Mouse (Mus musculus): ENCODE data around the gene Tnnt2.

The Tnnt2 gene

DNA sequence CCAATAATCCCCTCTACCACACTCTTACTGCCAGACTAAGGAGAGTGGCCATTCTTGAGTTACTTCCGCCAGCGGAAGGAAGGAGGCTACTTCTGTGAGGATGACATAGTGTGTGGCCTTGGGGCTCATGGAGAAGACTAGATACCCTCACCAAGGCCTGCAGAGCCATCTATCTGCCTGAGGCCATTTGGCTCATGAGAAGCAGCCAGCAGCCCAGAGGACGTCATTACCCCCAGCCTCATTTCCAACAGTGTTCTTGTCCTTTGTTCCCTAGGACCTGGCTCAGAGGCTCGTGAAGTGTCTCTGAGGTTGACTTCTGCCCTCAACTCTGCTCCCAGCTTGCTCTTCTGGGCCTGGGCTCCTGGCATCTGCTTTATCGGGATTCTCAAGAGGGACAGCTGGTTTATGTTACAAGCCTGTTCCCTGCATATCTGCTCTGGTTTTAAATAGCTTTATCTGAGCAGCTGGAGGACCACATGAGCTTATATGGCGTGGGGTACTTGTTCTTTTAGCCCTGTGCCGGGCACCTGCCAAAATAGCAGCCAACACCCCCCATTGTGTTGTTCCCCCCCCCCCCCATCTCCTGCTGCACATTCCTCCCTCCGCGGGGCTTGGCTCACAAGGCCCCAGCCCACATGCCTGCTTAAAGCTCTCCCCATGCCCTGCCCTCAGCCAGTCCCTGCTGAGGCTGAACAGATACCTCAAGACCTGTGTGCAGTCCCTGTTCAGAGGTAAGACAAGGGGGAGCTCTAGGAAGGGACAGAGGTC, at the start of gene Tnnt2:
TSS of gene Tnnt2 (plus strand) at position 639 of the 768 bp plus-strand sequence.
- no peak for DNase-seq (ENCODE audit: low spot score in 2 of 2)

- peak; percentile 74 to 83 for DNase-seq (ENCODE audit: low spot score in 2 of 2)
These were observed 48.4 kb upstream of the Tnnt2 start for GRCm38 (mm10) chr1:135787799-135788198.

DNA sequence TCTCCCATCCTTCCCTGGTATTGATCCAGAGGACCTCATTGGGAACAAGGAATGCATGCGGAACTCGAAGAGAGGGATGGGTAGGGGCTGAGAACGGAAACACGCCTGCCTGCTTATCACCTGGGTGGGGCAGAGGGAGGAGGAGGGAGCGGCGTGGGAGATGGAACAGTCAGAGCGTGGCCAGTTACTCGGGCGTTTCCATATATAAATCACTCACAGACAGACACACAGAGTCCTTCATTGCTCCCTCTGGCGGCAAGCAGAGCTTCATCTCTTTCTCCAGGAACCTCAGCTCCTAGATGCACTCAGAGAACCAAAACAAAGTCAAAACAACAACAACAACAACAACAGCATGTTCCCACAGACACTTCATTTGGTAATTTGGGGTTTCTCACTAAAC, 47.4 kb upstream of the Tnnt2 start:
- peak; percentile 41 to 48 for DNase-seq (ENCODE audit: low spot score in 2 of 2)

DNA sequence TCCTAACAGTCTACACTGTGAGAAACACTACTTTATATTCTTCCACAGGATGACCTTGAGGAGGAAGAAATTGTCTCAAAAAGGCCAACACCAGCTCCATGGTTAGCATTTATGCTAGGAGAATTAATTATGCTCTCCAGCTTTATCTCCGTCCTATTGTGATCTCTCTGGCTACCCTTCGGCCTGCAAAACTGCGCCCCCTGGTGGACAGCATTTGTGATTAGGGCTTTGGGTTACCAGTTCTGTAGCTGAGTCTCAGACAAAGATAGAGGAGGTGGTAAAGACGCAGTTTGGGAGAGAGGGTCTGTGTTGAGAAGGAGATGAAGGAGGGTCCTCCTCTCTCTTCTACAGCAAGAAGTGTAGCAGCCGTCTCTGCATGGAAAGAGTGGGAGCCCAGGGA, 46.3 kb upstream of the Tnnt2 start:
- DNase-seq (ENCODE audit: low spot score in 2 of 2) = peak; percentile 59 to 76

- no peak for DNase-seq (ENCODE audit: low spot score in 2 of 2)
These were observed 43.8 kb upstream of the Tnnt2 start for GRCm38 (mm10) chr1:135792143-135792939.

- peak; percentile 83 to 86 for DNase-seq (ENCODE audit: low spot score in 2 of 2)
These were observed 42.6 kb upstream of the Tnnt2 start for GRCm38 (mm10) chr1:135793370-135794215.

DNA sequence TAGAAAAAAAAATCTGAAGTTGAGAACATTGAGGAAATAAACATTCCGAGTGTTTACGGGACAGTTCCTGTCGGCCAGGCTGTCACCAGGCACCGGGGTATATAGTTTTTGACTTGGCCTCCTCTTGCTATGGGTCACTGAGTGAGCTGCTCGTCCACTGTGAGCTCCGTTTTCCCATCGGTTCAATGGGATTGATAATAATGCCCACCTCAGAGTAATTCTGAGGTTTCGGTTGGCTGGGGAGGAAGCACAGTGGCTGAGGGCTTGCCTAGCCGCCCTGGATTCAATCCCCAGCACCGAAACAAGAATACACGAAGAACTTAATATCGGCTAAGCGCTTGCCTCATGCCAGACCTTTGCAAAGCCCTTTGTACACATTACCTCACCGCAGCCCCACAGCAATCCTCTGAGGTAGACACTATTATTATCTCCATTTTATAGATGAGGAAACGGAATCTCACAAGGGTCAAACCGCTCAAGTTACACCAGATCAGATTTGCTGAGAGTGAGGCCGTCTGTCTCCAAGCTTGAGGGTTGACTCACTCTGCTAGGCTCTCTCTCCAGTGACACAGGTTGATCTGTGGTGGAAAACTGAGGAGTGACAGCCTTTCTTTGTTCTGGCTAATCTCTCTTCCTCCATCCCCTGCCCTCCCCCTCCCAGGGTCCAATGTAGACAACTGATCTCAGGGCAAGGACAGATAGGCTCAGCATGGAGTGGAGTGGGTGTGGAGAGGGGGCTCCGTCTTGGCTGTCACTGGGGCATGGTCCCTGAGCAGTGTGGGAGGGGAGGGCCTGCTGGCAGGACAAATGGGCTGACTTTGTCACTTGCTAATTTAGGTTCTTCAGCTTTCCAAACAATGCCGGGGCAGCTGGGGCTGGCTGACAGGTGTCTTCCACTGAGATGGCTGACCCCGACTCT, 41.7 kb upstream of the Tnnt2 start:
- no peak for DNase-seq (ENCODE audit: low spot score in 2 of 2)

DNA sequence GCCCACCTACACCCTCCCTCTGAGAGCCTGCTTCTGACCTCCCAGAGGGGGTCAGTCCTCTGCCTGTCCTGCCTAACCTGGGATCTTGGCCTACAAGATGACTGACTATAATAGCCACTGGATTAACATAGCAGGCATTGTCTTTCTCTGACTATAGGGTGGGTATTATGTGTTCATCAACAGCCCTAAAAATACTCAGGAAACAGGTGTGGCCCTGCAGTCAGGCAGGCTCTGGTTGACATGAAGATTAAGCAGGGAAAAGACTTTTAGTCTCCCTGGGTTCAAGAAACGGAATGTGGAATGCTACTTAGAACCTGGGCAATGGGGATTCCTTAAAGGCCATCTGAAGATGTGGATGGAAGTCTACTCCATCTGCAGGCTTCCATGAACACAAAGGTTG, 37.7 kb upstream of the Tnnt2 start:
- DNase-seq (ENCODE audit: low spot score in 2 of 2) = no peak

DNA sequence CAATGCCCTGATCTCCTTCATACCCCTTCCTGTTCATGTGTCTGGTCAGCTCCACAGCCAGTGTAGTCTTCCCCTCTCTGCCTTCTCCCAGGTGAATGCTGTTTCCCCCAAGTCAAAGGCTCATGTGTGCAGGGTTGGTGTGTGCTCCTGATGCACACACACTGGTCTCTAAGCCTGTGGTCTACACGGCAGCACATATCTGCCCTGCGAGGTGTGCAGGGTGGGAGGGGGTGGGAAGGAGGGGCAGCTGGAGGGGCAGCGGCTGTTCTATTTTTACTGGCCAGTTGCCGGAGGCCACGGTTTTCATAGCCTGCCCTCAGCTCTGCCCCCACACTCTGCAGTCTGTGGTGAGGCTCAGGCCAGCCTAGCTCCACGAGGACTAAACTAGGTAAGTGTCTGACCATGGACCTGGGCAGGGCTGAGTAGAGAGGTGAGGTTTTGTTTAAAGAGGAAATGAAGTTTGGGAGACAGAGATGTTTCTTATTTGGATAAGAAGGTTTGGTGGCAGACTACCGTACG, 37.0 kb upstream of the Tnnt2 start:
- DNase-seq (ENCODE audit: low spot score in 2 of 2) = no peak

DNA sequence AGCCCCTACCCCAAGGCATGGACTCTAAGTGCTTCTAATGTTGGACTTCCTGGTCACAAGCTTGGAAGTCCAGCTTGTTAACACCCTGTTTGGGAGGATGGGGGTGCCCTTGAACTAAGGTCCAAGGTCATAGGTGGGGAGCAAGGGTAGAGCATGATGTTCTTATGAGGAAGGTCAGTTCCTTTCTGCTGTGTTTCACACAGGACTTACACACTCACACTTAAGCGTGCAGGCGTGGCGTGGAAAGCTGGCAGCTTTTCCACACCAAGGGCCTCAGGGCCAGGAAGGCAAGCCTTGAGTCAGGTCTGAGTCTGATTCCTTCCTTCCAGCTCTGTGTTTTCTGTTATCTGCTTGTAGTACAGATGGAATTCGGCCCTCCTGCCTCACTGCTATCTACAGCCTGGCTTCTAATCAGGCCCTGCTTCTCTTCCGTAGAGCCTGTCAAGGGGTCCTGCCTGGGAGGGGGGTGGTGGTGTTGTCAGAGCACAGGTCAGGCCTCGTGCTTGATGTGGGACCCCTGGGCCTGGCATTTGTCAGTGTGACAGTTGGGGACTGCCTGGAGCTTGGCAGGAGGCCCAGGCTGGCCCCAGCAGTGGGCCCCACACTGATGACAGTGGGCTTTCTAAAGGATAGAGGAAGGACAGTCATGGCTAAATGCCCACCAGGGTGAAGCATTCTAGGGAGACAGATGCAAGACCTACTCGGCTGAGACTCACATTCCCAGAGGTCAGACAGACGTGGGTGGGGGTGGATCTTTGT, 35.8 kb upstream of the Tnnt2 start:
- no peak for DNase-seq (ENCODE audit: low spot score in 2 of 2)

DNA sequence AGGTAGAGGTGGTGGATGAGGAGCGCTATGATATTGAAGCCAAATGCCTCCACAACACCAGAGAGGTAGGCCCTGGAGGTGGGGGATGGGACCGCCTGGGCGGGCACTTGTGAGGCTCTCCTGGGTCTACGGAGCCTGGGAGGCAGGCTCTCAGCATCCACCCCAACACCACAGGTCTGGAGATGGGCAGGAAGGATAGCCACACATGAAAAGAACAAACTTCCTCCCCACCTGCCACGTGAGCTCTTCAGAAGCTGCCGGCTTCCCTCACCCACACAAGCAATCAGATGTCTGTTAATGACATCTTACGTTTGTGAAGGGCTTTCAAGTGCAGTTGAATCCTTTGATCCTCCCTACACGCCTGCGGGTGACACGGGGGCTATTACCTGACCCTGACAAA, 28.6 kb upstream of the Tnnt2 start:
- no peak for DNase-seq (ENCODE audit: low spot score in 2 of 2)

DNA sequence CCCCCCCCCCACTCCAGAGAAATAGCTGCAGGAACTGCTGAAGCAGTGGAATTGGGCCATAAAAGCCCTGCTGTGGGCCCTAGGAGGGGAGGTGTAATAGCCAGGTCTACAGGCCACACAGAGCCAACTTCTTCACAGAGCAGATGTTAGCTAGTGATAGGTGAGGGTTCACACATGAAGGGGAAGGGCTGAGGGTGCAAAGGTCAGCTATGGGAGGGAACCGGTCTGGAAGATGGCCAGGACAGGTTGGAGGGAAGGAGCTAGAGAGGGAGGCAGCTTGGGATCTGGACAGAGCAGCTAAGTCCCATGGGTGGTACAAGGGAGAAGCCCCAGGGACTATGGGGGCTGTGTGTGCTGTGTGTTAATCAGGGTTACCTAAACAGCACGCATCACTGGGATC, 26.0 kb upstream of the Tnnt2 start:
- DNase-seq (ENCODE audit: low spot score in 2 of 2) = no peak

GRCm38 (mm10) chr1:135811016-135811646, 25.0 kb upstream of the Tnnt2 start:
- DNase-seq (ENCODE audit: low spot score in 2 of 2) = peak; percentile 82 to 85

- no peak for DNase-seq (ENCODE audit: low spot score in 2 of 2)
These were observed 23.9 kb upstream of the Tnnt2 start for GRCm38 (mm10) chr1:135812205-135812604.

GRCm38 (mm10) chr1:135812618-135813017, 23.5 kb upstream of the Tnnt2 start:
- no peak for DNase-seq (ENCODE audit: low spot score in 2 of 2)

DNA sequence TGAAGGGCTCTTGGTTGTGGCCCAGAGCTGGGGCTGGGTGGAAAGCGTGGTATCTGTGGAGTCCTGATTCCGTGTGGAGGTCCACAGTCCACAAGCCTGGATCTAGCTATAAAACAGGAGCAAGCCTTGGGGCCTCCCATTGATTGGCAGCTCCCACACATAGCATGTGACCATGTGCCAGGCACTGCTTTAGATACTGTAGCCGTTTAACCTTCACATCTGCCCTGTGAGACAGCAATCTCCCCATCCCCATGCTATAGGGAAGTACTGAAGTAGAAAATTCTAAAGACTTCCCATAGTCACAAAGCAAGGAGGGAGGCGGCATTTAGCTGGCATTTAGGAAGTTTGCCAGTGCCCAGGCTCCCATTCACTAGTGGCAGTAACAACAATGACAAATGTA, 23.1 kb upstream of the Tnnt2 start:
- DNase-seq (ENCODE audit: low spot score in 2 of 2) = peak in 1 of 2 experiments; percentile 23

GRCm38 (mm10) chr1:135813687-135814395, 22.3 kb upstream of the Tnnt2 start:
- no peak for DNase-seq (ENCODE audit: low spot score in 2 of 2)

DNA sequence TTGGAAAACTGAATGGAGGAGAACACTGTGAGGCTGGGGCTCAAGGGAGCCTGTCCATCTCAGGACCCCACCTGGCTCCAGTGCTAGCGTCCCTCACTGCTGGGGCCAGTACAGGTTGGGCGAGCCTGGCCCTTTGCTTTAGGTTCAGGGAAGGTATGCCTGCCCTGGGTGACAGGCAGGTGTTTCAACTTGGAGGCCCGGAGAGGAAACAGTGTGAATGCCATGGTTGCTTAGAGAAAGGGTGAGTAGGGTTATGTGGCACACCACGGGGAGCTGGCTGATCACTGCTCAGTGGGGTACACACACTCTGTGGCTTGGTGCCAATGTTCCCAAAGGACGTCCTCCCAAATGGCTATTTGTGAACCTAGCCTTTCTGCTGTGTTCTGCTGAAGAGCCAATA, 21.6 kb upstream of the Tnnt2 start:
- no peak for DNase-seq (ENCODE audit: low spot score in 2 of 2)

GRCm38 (mm10) chr1:135817595-135817994, 18.6 kb upstream of the Tnnt2 start:
- DNase-seq (ENCODE audit: low spot score in 2 of 2) = no peak

Data from right cerebral cortex, adult 2 months (tissue).